Mouse (Mus musculus) C2C12 (cell line): Measurements from ENCODE around the gene Ttyh2. TPM values are rescaled to one million over a fixed set of nuclear protein-coding genes. Genes with fewer than 3 reads are reported as not detected.

Experiments used
- H3K27me3 ChIP-seq: one replicate; pipeline ENCODE4 v1.6.1; 2011; ENCODE audit not compliant: control insufficient read depth, insufficient read depth, insufficient read length
- H3K36me3 ChIP-seq: one replicate; pipeline ENCODE4 v1.6.1; 2011; ENCODE audit not compliant: control insufficient read depth, insufficient read depth
- H3K4me3 ChIP-seq: one replicate; pipeline ENCODE4 v1.5.1; 2011; ENCODE audit warnings: mild to moderate bottlenecking, control low read depth; ENCODE audit not compliant: poor library complexity, insufficient read depth, severe bottlenecking
- H3K79me2 ChIP-seq: one replicate; pipeline ENCODE4 v1.6.1; 2011; ENCODE audit not compliant: control insufficient read depth, insufficient read depth
- H3K79me3 ChIP-seq: one replicate; pipeline ENCODE4 v1.6.1; 2011; ENCODE audit warnings: low read depth, control low read depth
- H3ac ChIP-seq: one replicate; pipeline ENCODE3; 2011; ENCODE audit warnings: low read depth; ENCODE audit not compliant: control insufficient read depth, insufficient read length
- CEBPB ChIP-seq: IDR thresholded peaks from one replicate; pipeline ENCODE4 v1.6.1; 2011; ENCODE audit warnings: low read depth, mild to moderate bottlenecking, control low read depth, moderate library complexity
- CTCF ChIP-seq: IDR thresholded peaks from one replicate; pipeline ENCODE4 v1.5.1; 2011; ENCODE audit not compliant: control insufficient read depth, insufficient read depth, insufficient read length
- FOSL1 ChIP-seq: IDR thresholded peaks from one replicate; pipeline ENCODE4 v1.8.0; 2011; ENCODE audit warnings: mild to moderate bottlenecking, low read length; ENCODE audit not compliant: poor library complexity, insufficient read depth, severe bottlenecking
- MAX ChIP-seq: IDR thresholded peaks from one replicate; pipeline ENCODE4 v1.6.1; 2011; ENCODE audit warnings: mild to moderate bottlenecking, control low read depth
- MYOD1 ChIP-seq: IDR thresholded peaks from one replicate; pipeline ENCODE4 v1.6.1; 2011; ENCODE audit warnings: low read depth; ENCODE audit not compliant: control insufficient read depth, insufficient read length
- MYOG ChIP-seq: IDR thresholded peaks from one replicate; pipeline ENCODE4 v1.6.1; 2011; ENCODE audit not compliant: control insufficient read depth, insufficient read length; ENCODE audit errors: extremely low read depth
- USF1 ChIP-seq: IDR thresholded peaks from one replicate; pipeline ENCODE4 v1.6.1; 2011; ENCODE audit warnings: low read depth, mild to moderate bottlenecking, control low read depth, moderate library complexity
- polyA plus RNA-seq: library from polyadenylated mRNA; unstranded; fragments of >200 nt; fragmentation: generic; extraction: Trizol; gene quantifications from one replicate; pipeline ENCODE4 v1.2.1, GENCODE M21; 2012; ENCODE audit warnings: missing spikeins

Ttyh2 gene
- polyA plus RNA-seq, 1 experiment, result 20.1 TPM

GRCm38 (mm10) chr11:114642184-114642583 lies 33.0 kb upstream of the Ttyh2 start:
- no peaks in the 10 kb centered on the region for H3K79me2 ChIP-seq
- H3ac ChIP-seq, result no peak overlapping the region
- TF ChIP-seq CEBPB (no peak), CTCF (no peak), MAX (no peak), USF1 (no peak), FOSL1 (no peak), MYOG (no peak), MYOD1 (no peak)
- H3K79me3 ChIP-seq, result no peaks in the 10 kb centered on the region
- no peaks in the 10 kb centered on the region for H3K36me3 ChIP-seq
- H3K4me3 ChIP-seq, result no peak overlapping the region
- peaks cover 29% of the 10 kb centered on the region for H3K27me3 ChIP-seq

- Histone ChIP-seq H3K27me3 (peaks cover 26% of the 10 kb centered on the region), H3K36me3 (no peaks in the 10 kb centered on the region), H3K79me2 (no peaks in the 10 kb centered on the region), H3K4me3 (no peak overlapping the region), H3K79me3 (no peaks in the 10 kb centered on the region), H3ac (no peak overlapping the region)
- TF ChIP-seq MYOG (no peak), MYOD1 (no peak), CTCF (no peak), MAX (no peak), FOSL1 (no peak), CEBPB (no peak), USF1 (no peak)
These were observed 32.3 kb upstream of the Ttyh2 start for GRCm38 (mm10) chr11:114642926-114643325.

GRCm38 (mm10) chr11:114644122-114644521 lies 31.1 kb upstream of the Ttyh2 start:
- Histone ChIP-seq H3K36me3 (no peaks in the 10 kb centered on the region), H3K79me2 (no peaks in the 10 kb centered on the region), H3K79me3 (no peaks in the 10 kb centered on the region), H3K4me3 (no peak overlapping the region), H3K27me3 (peaks cover 14% of the 10 kb centered on the region), H3ac (no peak overlapping the region)
- TF ChIP-seq MAX, result no peak
- no peak for TF ChIP-seq USF1
- TF ChIP-seq FOSL1, result no peak
- TF ChIP-seq MYOD1, result no peak
- no peak for TF ChIP-seq CEBPB
- no peak for TF ChIP-seq CTCF
- TF ChIP-seq MYOG, result no peak

- H3K36me3 ChIP-seq, result no peaks in the 10 kb centered on the region
- TF ChIP-seq MYOD1, result no peak
- no peak for TF ChIP-seq MAX
- no peak for TF ChIP-seq CEBPB
- no peak for TF ChIP-seq MYOG
- no peak for TF ChIP-seq USF1
- no peak for TF ChIP-seq CTCF
- TF ChIP-seq FOSL1, result no peak
- no peak overlapping the region for H3ac ChIP-seq
- H3K4me3 ChIP-seq, result no peak overlapping the region
- H3K79me2 ChIP-seq, result no peaks in the 10 kb centered on the region
- H3K79me3 ChIP-seq, result no peaks in the 10 kb centered on the region
- H3K27me3 ChIP-seq, result no peaks in the 10 kb centered on the region
These were observed 25.7 kb upstream of the Ttyh2 start for GRCm38 (mm10) chr11:114649510-114649909.

GRCm38 (mm10) chr11:114652531-114652930 lies 22.7 kb upstream of the Ttyh2 start:
- TF ChIP-seq MYOD1, result no peak
- no peak for TF ChIP-seq CEBPB
- TF ChIP-seq MAX, result no peak
- TF ChIP-seq CTCF, result no peak
- no peak for TF ChIP-seq MYOG
- TF ChIP-seq FOSL1, result no peak
- TF ChIP-seq USF1, result no peak
- H3K4me3 ChIP-seq, result no peak overlapping the region
- peaks cover 7% of the 10 kb centered on the region for H3K27me3 ChIP-seq
- H3K79me2 ChIP-seq, result no peaks in the 10 kb centered on the region
- H3K36me3 ChIP-seq, result no peaks in the 10 kb centered on the region
- no peak overlapping the region for H3ac ChIP-seq
- no peaks in the 10 kb centered on the region for H3K79me3 ChIP-seq

- Histone ChIP-seq H3ac (no peak overlapping the region), H3K79me2 (no peaks in the 10 kb centered on the region), H3K27me3 (peaks cover 7% of the 10 kb centered on the region), H3K36me3 (no peaks in the 10 kb centered on the region), H3K79me3 (no peaks in the 10 kb centered on the region), H3K4me3 (no peak overlapping the region)
- no peak for TF ChIP-seq USF1
- no peak for TF ChIP-seq MYOD1
- no peak for TF ChIP-seq MAX
- no peak for TF ChIP-seq MYOG
- TF ChIP-seq FOSL1, result no peak
These were observed 21.6 kb upstream of the Ttyh2 start for GRCm38 (mm10) chr11:114653664-114654063.
